Mouse (Mus musculus) left cerebral cortex, postnatal 14 days (tissue): ENCODE data around the gene Ifngr2. TPM values are rescaled to one million over a fixed set of nuclear protein-coding genes. Genes with fewer than 3 reads are reported as not detected.

Source experiments
- DNase-seq, 2 experiments: peaks; one replicate each; pipeline ENCODE4 v3.0.0; 2021 to 2022; ENCODE audit warnings: low spot score in 2 of 2, mixed read lengths in 1 of 2
- intact Hi-C: fragments of 180-260 bp; cut with DNase I; formaldehyde crosslinking; loops from one replicate; pipeline ENCODE4 v1.15.1; 2025
- total RNA-seq, 2 experiments: library from RNA; stranded (reverse); gene quantifications; 2 replicates each; pipeline ENCODE4 v1.2.3; 2021

The Ifngr2 gene
- total RNA-seq, 2 experiments from 2014 or later: 62.0 to 62.6 TPM

GRCm38 (mm10) chr16:91557214-91557613, 10.3 kb downstream of the Ifngr2 start:
- intact Hi-C loops: no loop called here

GRCm38 (mm10) chr16:91557693-91558092, 10.8 kb downstream of the Ifngr2 start:
- intact Hi-C loops: no loop called here
- peak; percentile 39 to 51 for DNase-seq

More at GRCm38 (mm10) chr16:91557214-91557613, 10.3 kb downstream of the Ifngr2 start:
- DNase-seq: no peak

GRCm38 (mm10) chr16:91561099-91561498, 14.2 kb downstream of the Ifngr2 start:
- no peak for DNase-seq
- intact Hi-C loops: no loop called here

- no peak for DNase-seq
- intact Hi-C loops: no loop called here
Measured at GRCm38 (mm10) chr16:91561541-91562457, 14.9 kb downstream of the Ifngr2 start.

GRCm38 (mm10) chr16:91564580-91565291, 17.9 kb downstream of the Ifngr2 start:
- intact Hi-C loops: no loop called here
- DNase-seq: no peak

GRCm38 (mm10) chr16:91565292-91565951, 18.6 kb downstream of the Ifngr2 start:
- intact Hi-C loops: no loop called here
- DNase-seq: no peak

- intact Hi-C loops: no loop called here
- DNase-seq: no peak
Measured at GRCm38 (mm10) chr16:91566002-91566401, 19.1 kb downstream of the Ifngr2 start.

GRCm38 (mm10) chr16:91568960-91569359, 22.1 kb downstream of the Ifngr2 start:
- DNase-seq: no peak
- intact Hi-C loops: no loop called here

- intact Hi-C loops: no loop called here
- DNase-seq: no peak
Measured at GRCm38 (mm10) chr16:91571105-91571504, 24.2 kb downstream of the Ifngr2 start.

GRCm38 (mm10) chr16:91575151-91575550, 28.3 kb downstream of the Ifngr2 start:
- DNase-seq: no peak
- intact Hi-C loops: loop anchor here (5.0 kb wide), 1 partner anchor 63 kb away; no protein-coding TSS in a partner anchor

- peak; percentile 29 for DNase-seq
- intact Hi-C loops: loop anchor here (5.0 kb wide), 1 partner anchor 67 kb away; no protein-coding TSS in a partner anchor
Measured at GRCm38 (mm10) chr16:91578980-91579720, 32.3 kb downstream of the Ifngr2 start.

- DNase-seq: peak; percentile 46 to 61
- intact Hi-C loops: no loop called here
Measured at GRCm38 (mm10) chr16:91582307-91582706, 35.4 kb downstream of the Ifngr2 start.

- DNase-seq: no peak
- intact Hi-C loops: no loop called here
Measured at GRCm38 (mm10) chr16:91585617-91586016, 38.7 kb downstream of the Ifngr2 start.

GRCm38 (mm10) chr16:91586244-91586643, 39.4 kb downstream of the Ifngr2 start:
- intact Hi-C loops: no loop called here
- DNase-seq: no peak

GRCm38 (mm10) chr16:91587730-91588453, 41.0 kb downstream of the Ifngr2 start:
- DNase-seq: no peak
- intact Hi-C loops: no loop called here

- intact Hi-C loops: no loop called here
- no peak for DNase-seq
Measured at GRCm38 (mm10) chr16:91588703-91589102, 41.8 kb downstream of the Ifngr2 start.

GRCm38 (mm10) chr16:91592162-91592561, 45.3 kb downstream of the Ifngr2 start:
- intact Hi-C loops: no loop called here
- no peak for DNase-seq

GRCm38 (mm10) chr16:91593262-91593661, 46.4 kb downstream of the Ifngr2 start:
- intact Hi-C loops: no loop called here
- no peak for DNase-seq
